Mouse (Mus musculus): ENCODE measurements at regions not wholly inside any gene's neighbourhood (a gene's known extent, or its start where the extent isn't known, plus 50 kb on each side); places are given as distances from the start of the nearest gene placed in this dataset.
A peak's percentile ranks its signal among the peaks of the same experiment; 100 is the strongest.

DNA sequence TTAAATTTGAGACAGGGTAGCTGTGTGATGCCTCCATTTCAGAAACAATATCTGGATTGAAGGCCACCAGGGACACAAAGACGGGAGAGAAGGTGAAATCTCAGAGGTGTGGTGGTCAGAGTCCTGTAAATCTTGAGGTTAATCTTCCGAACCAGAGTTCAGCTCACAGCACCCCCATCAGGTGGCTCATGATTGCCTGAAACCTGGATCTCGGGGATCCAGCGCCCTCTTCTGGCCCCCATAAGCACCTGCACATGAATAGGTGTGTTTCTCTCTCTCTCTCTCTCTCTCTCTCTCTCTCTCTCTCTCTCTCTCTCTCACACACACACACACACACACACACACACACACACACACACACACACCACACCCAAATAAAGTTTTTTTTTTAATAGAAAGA is 111.8 kb downstream of the Erv3 start:
- Histone ChIP-seq H3K36me3 (ENCODE audit: control insufficient read depth, insufficient read depth, low read length) (no peaks in the 10 kb centered on the region), H3K27ac (no peak overlapping the region)
- 79% methylated on average over 4 of the region's 4 CpGs for WGBS

DNA sequence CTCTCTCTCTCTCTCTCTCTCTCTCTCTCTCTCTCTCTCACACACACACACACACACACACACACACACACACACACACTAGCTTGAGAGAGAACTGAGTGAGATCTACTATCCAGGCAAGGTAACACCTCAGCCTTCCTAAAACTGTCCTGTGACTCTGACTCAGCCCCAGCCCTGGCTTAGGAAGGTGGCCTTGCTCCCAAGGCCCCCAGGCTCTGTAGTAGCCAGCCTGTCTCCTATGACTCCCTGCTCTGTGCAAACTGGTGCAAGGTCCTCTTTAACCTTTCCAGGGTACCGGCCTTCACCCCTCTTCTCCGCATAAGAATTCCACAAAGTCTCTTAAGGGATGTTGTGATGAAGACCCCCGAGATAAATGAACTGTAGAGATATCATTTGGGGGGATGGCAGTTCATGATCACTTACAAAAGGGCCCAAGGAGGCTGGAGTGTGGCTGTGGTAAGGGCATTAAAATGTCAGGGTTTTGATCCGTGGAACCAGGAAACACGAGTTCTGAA is 114.1 kb downstream of the Erv3 start:
- no peak overlapping the region for H3K4me3 ChIP-seq
- 91% methylated on average over 5 of the region's 5 CpGs for WGBS
- H3K27ac ChIP-seq = no peak overlapping the region
- no peak overlapping the region for H3K9ac ChIP-seq (ENCODE audit: low read depth, low read length)
- no peaks in the 10 kb centered on the region for H3K4me1 ChIP-seq (ENCODE audit: control insufficient read depth, insufficient read depth, low read length)
- H3K36me3 ChIP-seq (ENCODE audit: control insufficient read depth, insufficient read depth, low read length) = no peaks in the 10 kb centered on the region
- H3K27me3 ChIP-seq (ENCODE audit: control insufficient read depth, insufficient read depth, low read length) = no peaks in the 10 kb centered on the region
- no peak for DNase-seq
- intact Hi-C loops (cut with DNase I) = no loop called here
- no peak for TF ChIP-seq POLR2A (IDR thresholded peaks at IDR 0.05; ENCODE audit: insufficient read depth, low read depth, low read length)
- no peak for TF ChIP-seq CTCF (IDR thresholded peaks at IDR 0.05)
- TF ChIP-seq EP300 (IDR thresholded peaks at IDR 0.05; ENCODE audit: insufficient read depth, low read depth, low read length) = no peak
- H3K79me2 ChIP-seq (replicated peaks; ENCODE audit: control insufficient read depth, insufficient read depth, low read length) = no peaks in the 10 kb centered on the region

More for the DNA sequence above, 111.8 kb downstream of the Erv3 start:
- TF ChIP-seq POLR2A (IDR thresholded peaks at IDR 0.05; ENCODE audit: insufficient read depth, low read depth, low read length) = no peak
- no peak for TF ChIP-seq EP300 (IDR thresholded peaks at IDR 0.05; ENCODE audit: insufficient read depth, low read depth, low read length)
- no peak for TF ChIP-seq CTCF (IDR thresholded peaks at IDR 0.05)
- Histone ChIP-seq H3K27me3 (ENCODE audit: control insufficient read depth, insufficient read depth, low read length) (no peaks in the 10 kb centered on the region), H3K79me2 (replicated peaks; ENCODE audit: control insufficient read depth, insufficient read depth, low read length) (no peaks in the 10 kb centered on the region), H3K4me1 (ENCODE audit: control insufficient read depth, insufficient read depth, low read length) (no peaks in the 10 kb centered on the region), H3K4me3 (no peak overlapping the region), H3K9ac (ENCODE audit: low read depth, low read length) (no peak overlapping the region)
- no peak for DNase-seq
- intact Hi-C loops (cut with DNase I) = no loop called here

DNA sequence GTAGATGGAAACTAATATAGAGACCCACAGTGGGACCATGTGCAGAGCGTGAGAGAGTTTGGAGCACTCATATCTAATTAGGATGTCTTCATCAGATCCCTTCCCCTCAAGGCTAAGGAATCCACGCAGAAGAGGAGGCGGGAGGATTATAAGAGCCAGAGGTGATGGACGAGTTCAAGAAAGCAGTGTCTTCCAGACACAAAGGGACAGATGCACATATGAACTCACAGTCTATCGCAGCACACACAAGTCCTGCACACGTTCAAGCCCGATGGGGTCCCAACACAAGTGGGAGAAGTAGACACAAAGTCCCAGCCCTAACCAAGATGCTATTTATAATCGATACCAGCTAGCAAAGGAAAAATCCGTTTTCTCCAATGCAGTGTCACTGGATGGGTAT is 114.6 kb downstream of the Erv3 start:
- DNase-seq = no peak
- H3K27ac ChIP-seq = no peak overlapping the region
- H3K36me3 ChIP-seq (ENCODE audit: control insufficient read depth, insufficient read depth, low read length) = no peaks in the 10 kb centered on the region
- H3K9ac ChIP-seq (ENCODE audit: low read depth, low read length) = no peak overlapping the region
- TF ChIP-seq POLR2A (IDR thresholded peaks at IDR 0.05; ENCODE audit: insufficient read depth, low read depth, low read length) (no peak), CTCF (IDR thresholded peaks at IDR 0.05) (no peak), EP300 (IDR thresholded peaks at IDR 0.05; ENCODE audit: insufficient read depth, low read depth, low read length) (no peak)
- H3K4me1 ChIP-seq (ENCODE audit: control insufficient read depth, insufficient read depth, low read length) = no peaks in the 10 kb centered on the region
- 80% methylated on average over 9 of the region's 9 CpGs for WGBS
- H3K79me2 ChIP-seq (replicated peaks; ENCODE audit: control insufficient read depth, insufficient read depth, low read length) = no peaks in the 10 kb centered on the region
- no peak overlapping the region for H3K4me3 ChIP-seq
- intact Hi-C loops (cut with DNase I) = no loop called here
- H3K27me3 ChIP-seq (ENCODE audit: control insufficient read depth, insufficient read depth, low read length) = no peaks in the 10 kb centered on the region

DNA sequence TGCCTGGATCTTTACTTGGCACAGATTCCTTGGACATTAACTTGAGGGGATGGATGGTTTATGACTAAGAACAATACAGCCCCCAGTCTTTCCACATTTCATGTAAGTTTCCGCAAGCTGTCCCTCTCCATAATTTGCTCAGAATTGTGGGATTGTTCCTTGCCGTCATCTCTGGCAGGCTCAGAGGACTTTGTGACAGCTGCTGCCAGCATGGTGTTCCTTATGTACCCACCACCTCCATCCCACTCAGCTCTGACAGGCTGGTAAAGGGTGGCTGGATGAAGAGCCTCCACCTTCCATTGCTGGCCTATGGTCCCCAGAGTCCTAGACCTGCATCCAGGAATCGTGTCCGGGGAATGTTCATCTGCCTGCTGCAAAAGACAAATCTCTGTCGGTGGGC is 119.1 kb downstream of the Erv3 start:
- 89% methylated on average over 5 of the region's 5 CpGs for WGBS
- H3K79me2 ChIP-seq (replicated peaks; ENCODE audit: control insufficient read depth, insufficient read depth, low read length) = no peaks in the 10 kb centered on the region

DNA sequence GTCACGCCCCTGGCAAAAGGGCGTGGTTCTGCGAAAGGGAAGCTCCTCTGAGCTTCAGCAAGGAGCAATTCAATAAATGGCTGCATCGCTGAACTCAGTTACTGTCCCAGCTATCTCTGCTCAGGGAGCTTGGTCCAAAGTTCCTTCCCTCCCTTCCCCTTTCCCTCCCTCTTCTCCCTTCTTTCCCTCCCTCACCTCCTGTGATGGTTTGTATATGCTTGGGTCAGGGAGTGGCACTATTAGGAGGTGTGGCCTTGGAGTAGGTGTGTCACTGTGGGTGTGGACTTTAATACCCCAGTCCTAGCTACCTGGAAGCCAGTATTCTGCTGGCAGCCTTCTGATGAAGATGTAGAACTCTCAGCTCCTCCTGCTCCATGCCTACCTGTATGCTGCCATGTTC is 120.5 kb downstream of the Erv3 start:
- 85% methylated on average over 4 of the region's 4 CpGs for WGBS
- no peak for DNase-seq
- intact Hi-C loops (cut with DNase I) = no loop called here

More for the DNA sequence above, 119.1 kb downstream of the Erv3 start:
- Histone ChIP-seq H3K27me3 (ENCODE audit: control insufficient read depth, insufficient read depth, low read length) (no peaks in the 10 kb centered on the region), H3K4me1 (ENCODE audit: control insufficient read depth, insufficient read depth, low read length) (no peaks in the 10 kb centered on the region), H3K4me3 (no peak overlapping the region), H3K27ac (no peak overlapping the region), H3K36me3 (ENCODE audit: control insufficient read depth, insufficient read depth, low read length) (no peaks in the 10 kb centered on the region), H3K9ac (ENCODE audit: low read depth, low read length) (no peak overlapping the region)
- TF ChIP-seq EP300 (IDR thresholded peaks at IDR 0.05; ENCODE audit: insufficient read depth, low read depth, low read length) = no peak
- TF ChIP-seq POLR2A (IDR thresholded peaks at IDR 0.05; ENCODE audit: insufficient read depth, low read depth, low read length) = no peak
- no peak for TF ChIP-seq CTCF (IDR thresholded peaks at IDR 0.05)
- no peak for DNase-seq
- intact Hi-C loops (cut with DNase I) = no loop called here

DNA sequence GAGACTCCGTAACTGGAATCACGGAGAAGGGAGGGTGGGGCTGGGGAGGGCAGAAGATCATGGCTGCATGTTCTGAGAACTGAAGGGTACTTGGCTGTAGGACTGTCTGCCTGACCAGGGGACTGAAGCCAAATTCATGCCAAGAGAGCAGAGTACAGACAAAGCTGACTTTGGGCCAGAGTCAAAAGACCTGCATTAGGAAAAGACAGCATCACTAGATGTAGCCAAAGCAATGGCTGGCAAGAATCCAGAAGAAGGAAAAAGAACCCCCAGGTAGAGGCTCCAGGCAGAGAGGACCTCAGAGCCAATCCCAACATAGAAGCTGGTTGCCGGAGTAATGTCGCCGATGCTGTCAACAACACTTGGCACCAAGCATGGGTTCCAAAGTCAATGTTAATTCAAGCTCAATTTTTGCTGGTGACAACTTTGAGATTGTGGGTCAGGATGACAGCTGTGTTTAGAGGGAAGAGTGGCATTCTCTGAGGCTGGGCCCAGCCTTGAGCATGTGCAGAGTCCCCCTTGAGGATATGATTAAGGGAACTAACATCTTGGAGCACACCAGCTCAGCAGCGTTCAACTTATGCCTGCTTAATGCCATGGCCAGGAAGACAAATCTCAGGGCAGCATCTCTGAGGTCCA is 124.7 kb downstream of the Erv3 start:
- Histone ChIP-seq H3K4me3 (no peak overlapping the region), H3K9ac (ENCODE audit: low read depth, low read length) (no peak overlapping the region), H3K79me2 (replicated peaks; ENCODE audit: control insufficient read depth, insufficient read depth, low read length) (no peaks in the 10 kb centered on the region), H3K36me3 (ENCODE audit: control insufficient read depth, insufficient read depth, low read length) (no peaks in the 10 kb centered on the region), H3K27me3 (ENCODE audit: control insufficient read depth, insufficient read depth, low read length) (no peaks in the 10 kb centered on the region), H3K27ac (no peak overlapping the region), H3K4me1 (ENCODE audit: control insufficient read depth, insufficient read depth, low read length) (no peaks in the 10 kb centered on the region)
- no peak for TF ChIP-seq EP300 (IDR thresholded peaks at IDR 0.05; ENCODE audit: insufficient read depth, low read depth, low read length)
- no peak for TF ChIP-seq CTCF (IDR thresholded peaks at IDR 0.05)
- no peak for TF ChIP-seq POLR2A (IDR thresholded peaks at IDR 0.05; ENCODE audit: insufficient read depth, low read depth, low read length)
- WGBS = 47% methylated on average over 6 of the region's 6 CpGs
- peak in 1 of 2 experiments; percentile 5 for DNase-seq
- intact Hi-C loops (cut with DNase I) = no loop called here

More for the DNA sequence above, 120.5 kb downstream of the Erv3 start:
- Histone ChIP-seq H3K9ac (ENCODE audit: low read depth, low read length) (no peak overlapping the region), H3K36me3 (ENCODE audit: control insufficient read depth, insufficient read depth, low read length) (no peaks in the 10 kb centered on the region), H3K79me2 (replicated peaks; ENCODE audit: control insufficient read depth, insufficient read depth, low read length) (no peaks in the 10 kb centered on the region), H3K4me3 (no peak overlapping the region), H3K27ac (no peak overlapping the region), H3K27me3 (ENCODE audit: control insufficient read depth, insufficient read depth, low read length) (no peaks in the 10 kb centered on the region), H3K4me1 (ENCODE audit: control insufficient read depth, insufficient read depth, low read length) (no peaks in the 10 kb centered on the region)
- TF ChIP-seq EP300 (IDR thresholded peaks at IDR 0.05; ENCODE audit: insufficient read depth, low read depth, low read length) (no peak), CTCF (IDR thresholded peaks at IDR 0.05) (no peak), POLR2A (IDR thresholded peaks at IDR 0.05; ENCODE audit: insufficient read depth, low read depth, low read length) (no peak)
